Mouse (Mus musculus): ENCODE measurements around the gene Nat9.

DNA sequence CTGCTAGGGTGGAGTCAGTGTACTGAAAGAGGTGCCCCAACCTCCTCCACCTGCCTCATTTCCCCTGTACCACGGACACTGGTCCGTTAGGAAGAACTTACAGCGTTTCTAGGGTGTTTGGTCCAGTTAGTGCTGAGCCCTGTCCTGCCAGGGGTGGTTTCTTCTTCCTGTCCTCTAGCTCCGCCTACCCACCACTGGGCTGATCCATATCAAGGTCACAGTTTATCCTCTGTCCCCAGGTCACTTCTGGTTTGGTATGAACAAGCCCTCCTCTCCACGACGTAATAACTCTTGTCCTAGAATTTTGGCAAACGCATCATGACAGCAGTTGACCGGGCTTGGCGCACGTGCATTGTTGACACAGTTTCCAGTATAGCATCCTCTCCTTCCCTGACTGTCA, 32.0 kb upstream of the Nat9 start:
- TF ChIP-seq CTCF (conservative IDR thresholded peaks at IDR 0.05; ENCODE audit: insufficient read depth, insufficient read length, low read depth, low read length) (no peak), POLR2A (IDR thresholded peaks at IDR 0.05; ENCODE audit: low read depth, low read length) (no peak)

Data from kidney, adult 2 months (tissue).